Mouse (Mus musculus): Measurements from ENCODE around the gene Tbc1d22b.
A peak's percentile ranks its signal among the peaks of the same experiment; 100 is the strongest.
"Not testable (repeated sequence)": the region's sequence is repeated elsewhere in the genome, so short reads cannot be mapped to it uniquely, and the experiment has no call there.

Gene Tbc1d22b

DNA sequence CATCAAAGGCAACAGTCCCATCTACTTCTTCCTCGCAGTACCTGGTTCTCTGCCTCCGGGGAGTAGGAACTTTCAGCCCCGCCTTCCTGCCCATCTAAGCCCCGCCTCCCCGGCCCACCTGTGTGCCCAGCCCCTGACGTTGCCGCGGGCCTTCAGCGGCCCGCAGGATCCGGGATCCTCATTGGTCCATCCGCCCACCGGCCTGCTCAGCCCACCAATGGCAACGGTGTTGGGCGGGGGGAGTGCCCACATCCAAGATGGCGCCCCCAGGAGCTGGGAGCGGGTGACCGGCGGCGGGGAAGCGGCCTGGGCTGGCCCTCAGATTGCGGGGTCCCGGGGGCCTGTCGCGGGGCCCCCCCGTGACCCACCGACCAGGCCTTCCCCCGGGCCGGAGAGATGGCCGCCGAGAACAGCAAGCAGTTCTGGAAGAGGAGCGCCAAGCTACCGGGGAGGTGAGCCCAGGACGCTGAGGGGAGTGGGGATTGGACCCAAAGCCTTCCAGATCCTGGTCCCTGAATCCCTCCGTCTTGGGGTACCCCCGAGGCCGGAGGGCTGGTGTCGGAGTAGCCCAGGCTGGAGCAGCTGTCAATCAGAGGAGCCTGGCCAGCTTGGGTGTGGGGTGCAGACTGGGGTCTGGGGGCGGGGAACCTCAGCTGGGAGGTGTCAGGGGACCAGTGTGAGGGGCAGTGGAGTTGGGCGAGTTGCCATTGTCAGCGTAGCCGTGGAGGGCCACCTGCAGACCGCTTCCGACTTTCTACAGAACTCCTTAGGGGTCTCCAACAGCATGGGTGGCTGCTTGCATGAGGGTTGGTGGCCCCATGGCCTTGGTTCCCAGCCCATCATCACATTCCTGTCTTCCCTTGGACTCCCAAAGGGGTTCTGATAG lies at the start of gene Tbc1d22b, which contains the start of gene Gm17657:
TSS of gene Tbc1d22b (plus strand) at position 243 of the 886 bp plus-strand sequence.
TSS of gene Gm17657 (minus strand) at position 96 of the 886 bp plus-strand sequence.
- peak; percentile 98 for DNase-seq

DNA sequence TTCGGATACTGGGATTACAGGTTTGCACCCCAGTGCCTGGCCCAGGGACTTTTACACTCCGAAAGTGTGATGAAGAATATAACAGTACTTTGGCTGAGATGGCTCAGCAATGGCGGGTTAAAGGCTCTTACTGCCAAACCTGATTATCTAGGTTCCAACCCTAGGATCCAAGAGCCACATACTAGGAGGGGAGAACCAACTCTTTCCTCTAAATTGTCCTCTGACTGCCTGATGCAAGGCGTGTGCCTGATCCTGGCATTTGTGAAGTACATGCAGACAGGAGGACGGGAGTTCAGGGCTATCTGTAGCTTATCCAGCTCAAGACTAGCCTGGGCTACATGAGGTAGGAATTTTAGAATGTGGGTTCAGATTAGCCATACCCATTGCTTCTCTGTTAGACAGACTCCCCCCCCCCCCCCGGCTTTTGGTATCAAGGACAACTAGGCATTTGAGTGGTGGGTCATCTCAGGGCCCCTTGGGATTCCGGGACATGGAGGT lies 49.3 kb upstream of the Tbc1d22b start:
- DNase-seq: no peak

DNA sequence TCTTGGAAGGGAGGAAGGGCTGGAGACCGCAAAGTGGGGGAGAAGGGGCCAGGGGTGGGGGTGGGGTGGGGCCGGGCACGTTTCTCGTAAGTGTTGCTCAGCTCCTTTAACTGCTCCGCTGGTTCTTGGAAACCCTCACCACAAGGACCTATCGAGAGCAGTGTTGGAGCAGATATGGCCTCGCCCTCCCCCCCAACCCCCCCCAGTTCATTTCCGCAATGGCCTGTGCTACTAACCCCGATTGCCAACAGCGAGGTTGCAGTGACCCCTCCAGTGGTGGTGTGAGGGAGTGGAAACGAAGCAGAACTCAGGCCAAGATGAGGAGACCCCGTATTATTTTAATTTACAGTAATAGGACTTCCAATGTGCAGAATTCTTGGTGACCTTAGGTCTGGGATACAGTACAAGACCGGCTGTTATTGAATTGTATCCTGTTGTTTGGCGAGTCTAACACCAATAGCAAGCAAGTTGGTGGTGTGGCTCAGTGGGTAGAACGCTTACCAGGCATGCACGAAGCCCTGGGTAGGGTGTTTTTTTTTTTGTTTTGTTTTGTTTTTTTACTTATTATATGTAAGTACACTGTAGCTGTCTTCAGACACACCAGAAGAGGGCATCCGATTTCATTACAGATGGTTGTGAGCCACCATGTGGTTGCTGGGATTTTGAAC lies 48.6 kb upstream of the Tbc1d22b start:
- no peak for DNase-seq

DNA sequence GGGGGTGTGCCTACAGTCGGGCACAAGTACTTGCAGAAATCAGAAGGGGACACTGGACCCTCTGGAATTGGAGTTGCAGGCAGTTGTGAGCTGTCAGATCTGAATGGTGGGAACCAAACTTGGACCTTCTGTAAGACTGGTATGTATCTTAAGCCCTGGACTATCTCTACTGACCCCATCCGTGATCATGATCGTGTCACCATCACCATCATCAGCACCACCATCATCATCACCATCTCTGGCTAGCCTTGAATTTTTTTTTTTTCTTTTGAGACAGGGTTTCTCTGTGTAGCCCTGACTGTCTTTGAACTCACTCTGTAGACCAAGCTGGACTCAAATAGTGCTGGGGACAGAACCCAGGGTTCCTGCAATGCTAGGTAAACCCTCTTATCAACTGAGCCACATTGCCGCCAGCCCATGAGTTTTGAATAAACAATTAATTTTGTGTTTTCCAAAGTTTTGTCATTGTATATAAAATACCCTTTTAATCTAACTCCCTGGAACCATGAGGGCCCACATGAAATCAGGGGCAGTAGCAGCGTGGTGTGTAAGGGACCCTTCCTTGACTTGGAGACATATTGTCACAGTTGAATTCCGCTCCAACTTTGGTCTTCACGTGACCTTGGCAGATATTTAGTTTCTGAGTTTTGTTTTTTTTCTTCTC lies 47.4 kb upstream of the Tbc1d22b start:
- DNase-seq: no peak

DNA sequence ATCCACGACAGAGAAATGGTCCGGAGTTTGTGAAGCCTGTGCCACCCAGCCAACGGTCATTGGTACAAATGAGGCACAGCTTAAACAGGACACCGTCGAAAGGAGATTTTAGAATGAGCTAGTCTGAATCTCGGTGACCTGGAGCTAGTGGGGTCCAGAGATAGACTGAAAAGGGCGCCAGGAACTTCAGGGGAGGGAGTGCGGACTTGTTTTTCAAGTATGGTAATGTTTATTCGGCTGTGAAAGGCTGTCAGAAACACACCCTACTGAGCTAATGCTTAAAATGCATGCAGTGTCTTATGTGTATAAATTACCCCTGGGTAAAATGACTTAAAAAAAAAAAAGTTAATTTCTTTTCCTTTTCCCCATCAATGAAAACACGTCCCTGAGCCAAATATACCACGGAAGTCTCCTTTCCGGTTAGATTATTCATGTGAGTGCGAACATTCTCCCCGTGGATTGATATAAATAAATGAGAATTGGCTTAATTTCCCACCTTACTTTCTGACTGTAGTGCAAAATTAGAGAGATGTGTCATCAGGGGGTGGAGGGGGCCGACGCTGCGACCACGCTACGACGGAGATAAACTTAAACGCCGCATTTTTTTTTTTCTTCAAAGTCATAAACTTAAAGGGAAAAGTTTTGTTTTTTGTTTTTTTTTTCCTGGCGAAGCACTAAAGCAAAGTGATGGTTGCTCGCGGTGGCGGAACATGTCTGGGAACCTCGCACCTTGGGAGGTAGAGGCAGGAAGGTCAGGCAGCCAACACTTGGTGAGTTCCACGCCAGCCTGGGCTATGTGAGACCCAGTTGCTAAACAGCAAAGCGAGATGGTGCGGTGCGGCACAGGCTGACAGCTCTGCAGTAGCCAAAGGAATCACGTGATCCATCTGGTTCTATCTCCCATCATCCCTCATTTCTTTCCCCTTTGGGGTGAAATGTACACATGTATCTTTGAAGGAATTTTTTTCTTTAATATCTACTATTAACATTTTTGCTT lies 46.6 kb upstream of the Tbc1d22b start:
- no peak for DNase-seq

DNA sequence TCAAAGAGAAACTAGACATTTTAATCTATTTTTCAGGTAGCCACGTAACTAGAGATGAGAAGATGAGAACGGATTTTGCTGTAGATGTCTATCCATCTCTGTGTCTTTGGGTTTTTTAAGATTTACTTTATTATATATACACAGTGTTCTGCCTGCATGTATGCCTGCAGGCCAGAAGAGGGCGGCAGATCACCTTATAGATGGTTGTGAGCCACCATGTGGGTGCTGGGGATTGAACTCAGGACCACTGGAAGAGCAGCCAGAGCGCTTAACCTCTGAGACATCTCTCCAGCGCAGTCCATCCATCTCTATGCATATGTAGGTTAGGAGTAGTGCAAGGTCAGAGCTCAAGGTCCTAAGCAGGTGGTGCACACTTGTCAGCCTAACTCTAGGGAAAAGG lies 45.9 kb upstream of the Tbc1d22b start:
- DNase-seq: no peak

DNA sequence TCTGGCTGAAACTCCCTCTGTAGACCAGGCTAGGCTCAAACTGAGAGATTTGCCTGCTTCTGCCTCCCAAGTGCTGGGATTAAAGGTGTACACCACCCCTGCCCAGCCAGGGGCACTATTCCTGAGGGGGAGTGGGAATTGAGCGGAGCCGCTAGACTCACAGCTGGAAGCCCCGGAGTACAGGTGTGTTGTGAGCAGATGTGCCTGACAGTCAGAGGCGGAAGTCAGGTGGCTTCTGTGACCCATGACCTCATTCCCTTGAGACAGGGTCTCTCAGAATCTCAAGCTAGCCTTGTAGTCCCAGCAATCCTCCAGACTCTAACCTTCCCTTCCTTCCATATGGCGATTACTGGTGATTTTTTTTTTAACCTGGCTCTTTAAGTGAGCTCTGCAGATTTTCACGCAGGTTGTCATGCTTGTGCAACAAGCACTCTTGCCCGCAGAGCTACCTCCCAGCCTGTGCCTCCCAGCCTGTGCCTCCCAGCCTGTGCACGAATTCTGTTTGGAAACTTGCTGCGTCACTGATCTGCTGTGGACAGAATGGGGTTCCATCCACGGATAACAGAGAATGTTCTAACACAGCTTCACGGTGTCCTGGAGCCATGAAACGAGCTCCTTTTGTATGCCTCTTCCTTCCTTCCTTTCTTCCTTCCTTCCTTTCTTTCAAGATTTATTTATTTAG lies 40.5 kb upstream of the Tbc1d22b start:
- DNase-seq: no peak

DNA sequence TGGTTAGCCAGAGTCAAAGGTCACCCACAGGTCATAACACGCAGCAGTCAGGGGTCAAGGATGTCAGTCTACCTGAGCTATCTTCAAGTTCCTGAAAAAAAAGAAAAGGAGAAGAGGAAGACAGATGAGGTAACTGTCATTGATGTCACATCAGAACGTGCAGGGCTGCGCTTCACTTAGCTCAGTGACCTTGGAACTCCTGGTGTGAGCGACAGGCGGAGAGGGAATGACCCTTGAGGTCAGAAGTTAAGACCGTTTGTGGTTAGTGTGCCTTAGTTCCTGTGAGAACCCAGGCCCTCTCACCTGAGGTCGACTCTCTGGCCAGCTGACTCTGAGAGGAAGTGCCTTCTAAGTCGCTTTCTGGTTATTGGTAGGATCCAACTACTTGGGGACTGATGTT lies 38.9 kb upstream of the Tbc1d22b start:
- no peak for DNase-seq

DNA sequence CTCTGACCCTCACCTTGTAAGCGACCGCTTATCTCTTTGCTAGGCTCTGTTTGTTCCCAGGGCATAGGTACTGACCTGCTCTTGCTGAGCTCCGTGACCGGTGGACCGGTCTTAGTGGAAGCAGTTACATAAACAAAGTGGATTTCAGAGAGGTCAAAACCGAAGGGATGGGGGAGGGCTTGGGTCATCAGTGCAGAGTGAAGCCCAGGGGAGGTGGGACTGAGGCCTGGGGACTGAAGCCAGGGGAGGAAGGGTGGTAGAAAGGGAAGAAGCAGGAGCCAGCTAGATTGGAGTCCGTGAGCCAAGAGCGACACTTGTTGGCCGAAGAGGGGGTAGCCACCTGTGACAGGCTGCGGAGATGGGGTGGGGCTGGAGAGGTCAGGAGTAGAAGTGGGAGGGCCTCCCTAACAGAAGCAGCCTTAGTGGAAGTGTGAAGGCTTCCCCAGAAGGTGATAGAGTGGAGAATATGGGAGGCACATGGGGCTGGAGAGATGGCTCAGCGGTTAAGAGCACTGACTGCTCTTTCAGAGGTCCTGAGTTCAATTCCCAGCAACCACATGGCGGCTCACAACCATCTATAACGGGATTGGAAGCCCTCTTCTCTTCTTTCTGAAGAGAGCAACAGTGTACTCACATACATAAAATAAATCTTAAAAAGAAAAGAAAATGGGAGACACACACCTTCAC lies 36.4 kb upstream of the Tbc1d22b start:
- no peak for DNase-seq

DNA sequence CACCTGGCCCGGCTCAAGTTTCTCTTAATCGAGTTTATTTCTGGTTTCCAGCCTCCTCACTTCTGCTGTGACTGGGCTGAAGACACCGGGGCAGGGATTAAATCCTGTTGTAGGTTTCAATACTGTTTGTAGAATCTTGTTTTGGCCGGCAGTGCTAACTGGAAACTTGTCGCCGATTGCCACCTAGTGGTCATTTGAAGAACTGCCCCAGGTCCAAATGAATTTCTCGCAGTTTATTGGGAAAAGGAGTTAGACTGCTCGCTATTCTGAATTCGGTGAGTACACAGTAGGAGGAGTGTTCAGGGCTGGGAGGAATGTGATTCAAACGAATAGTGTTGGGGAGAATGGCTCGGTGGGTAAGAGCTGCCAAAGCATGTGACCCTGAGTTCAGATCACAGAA lies 35.1 kb upstream of the Tbc1d22b start:
- DNase-seq: peak; percentile 80

DNA sequence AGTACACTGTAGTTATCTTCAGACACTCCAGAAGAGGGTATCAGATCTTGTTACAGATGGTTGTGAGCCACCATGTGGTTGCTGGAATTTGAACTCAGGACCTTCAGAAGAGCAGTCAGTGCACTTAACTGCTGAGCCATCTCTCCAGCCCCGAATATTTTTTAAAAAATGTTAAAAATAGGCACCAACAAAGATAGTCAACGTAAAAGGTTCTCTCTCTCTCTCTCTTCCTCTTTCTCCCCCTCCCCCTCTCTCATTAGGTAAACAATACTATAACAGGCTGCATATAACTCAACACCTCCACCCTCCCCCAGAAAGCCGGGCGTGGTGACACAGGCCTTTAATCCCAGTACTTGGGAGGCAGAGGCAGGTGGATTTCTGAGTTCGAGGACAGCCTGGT lies 30.9 kb upstream of the Tbc1d22b start:
- DNase-seq: not testable (repeated sequence)

DNA sequence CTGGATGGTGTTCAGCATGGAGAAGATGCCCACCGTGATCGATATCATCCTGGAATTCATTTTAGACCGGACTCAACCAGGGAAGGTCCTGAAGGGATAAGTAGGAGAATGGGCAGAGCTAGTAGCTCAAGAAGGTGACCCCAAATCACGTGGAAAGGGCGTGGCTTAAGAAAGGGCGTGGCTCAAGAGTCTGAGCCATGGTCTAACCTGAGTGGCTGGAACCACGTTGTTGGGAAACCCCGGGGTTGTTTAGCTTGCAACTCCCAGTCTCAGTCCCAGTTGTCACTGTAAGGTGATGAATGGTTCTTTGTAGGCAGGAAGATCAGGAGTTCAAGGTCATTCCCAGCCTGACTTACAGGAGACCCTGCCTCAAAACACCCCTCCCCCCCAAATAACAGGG lies 29.9 kb upstream of the Tbc1d22b start:
- no peak for DNase-seq

DNA sequence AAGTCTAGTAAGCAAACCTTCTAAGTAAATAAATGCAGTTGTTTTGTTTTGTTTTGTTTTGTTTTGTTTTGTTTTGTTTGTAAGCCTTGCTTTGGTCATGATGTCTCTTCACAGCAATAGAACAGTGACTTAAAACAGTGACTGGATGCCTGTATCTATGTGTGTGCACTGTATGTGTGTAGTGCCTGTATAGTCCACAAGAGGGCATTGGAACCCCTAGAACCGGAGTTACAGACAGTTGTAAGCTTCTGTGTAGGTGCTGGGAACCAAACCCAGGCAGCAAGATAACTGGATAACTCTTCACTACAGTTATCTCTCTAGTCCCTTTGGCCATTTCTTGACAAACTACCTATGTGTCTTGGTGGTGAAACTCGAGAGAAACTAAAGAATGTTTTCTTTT lies 24.0 kb upstream of the Tbc1d22b start:
- no peak for DNase-seq

DNA sequence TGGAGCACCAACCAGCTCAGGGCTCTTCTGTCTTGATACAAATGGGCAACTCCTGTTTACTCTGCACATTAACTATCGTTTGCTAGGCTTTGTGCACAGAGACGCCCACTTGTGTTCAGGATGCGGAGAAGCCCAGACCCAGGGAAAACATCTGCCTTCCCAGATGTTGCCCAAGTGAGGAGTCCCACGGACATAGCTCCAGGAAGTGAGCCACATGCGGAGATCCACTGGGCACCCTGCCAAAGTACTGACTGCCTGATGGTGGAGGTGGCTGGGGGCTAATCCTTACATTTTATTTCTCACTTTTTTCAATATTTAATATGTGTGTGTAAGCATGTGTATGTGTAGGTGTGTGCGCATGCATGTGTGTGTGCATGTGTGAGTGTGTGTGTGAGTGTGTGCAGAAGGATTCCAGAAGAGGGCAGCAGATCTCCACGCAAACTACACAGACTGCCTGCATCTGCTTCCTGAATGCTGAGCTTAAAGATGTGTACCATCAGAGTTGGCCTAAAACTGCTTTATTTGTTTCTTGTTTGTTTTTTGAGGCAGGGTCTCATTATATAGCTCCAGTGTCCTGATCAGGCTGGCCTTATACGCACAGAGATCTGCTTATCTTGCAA lies 20.9 kb upstream of the Tbc1d22b start:
- DNase-seq: no peak

DNA sequence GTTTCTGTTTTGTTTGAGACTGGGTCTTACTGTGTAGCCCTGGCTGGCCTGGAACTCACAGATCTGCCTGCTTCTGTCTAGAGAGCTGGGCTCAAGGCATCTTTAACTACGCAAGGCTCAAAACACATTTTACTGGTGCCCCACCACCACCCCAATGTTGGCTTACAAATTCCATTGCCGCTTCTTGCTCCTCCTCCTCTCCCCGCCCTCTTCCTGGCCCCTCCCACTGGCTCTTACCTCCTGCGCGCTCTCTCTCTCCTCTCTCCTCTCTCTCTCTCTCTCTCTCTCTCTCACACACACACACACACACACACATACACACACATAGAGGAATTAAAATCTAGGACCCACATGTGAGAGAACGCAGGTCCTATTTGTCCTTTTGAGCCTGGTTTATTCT lies 19.1 kb upstream of the Tbc1d22b start:
- DNase-seq: no peak

DNA sequence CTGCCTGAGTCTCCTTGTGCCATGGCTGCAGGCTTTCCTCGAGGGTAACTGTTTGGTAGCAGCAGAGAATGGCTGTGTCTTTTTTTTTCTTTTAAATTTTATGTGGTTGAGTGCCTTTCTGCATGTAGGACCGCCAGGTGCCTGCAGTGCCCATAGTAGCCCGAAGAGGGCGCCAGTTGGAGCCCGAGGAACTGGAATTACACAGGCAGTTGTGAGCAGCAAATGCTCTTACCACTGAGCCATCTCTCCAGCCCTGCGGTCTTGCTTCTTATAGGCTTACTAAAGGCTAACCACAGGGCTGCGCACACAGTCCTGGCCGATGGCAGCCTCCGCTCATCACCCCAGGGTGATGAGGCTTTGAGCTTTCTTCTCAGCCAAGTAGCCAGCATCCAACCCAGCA lies 18.3 kb upstream of the Tbc1d22b start:
- DNase-seq: no peak

DNA sequence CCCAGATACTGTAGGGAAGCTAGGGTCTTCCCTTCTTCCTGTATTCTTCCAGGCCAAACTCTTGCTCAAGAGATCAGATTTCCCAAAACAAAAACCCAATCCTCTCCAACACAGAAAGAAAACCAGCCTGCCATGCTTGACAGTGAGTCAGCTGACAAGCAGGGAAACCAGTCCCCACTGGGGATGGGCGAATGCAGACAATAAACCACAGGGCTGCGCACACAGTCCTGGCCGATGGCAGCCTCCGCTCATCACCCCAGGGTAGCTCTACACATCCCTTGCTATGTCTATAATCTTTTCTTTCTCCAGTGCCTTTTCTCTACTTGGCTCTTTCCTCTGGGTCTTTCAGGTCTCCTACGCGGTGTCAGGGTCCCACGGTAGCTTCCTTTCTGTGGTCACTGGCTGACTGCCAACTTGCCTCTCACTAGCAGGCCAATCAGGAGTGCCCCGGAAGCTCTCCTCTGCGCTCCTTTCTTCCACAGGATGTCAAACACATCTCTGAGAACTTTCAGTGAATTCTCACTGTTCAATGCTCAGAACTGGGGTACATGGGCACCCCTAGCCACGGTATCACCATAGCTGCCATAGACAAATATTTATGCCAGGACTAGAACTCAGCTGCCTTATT lies 17.7 kb upstream of the Tbc1d22b start:
- DNase-seq: no peak

DNA sequence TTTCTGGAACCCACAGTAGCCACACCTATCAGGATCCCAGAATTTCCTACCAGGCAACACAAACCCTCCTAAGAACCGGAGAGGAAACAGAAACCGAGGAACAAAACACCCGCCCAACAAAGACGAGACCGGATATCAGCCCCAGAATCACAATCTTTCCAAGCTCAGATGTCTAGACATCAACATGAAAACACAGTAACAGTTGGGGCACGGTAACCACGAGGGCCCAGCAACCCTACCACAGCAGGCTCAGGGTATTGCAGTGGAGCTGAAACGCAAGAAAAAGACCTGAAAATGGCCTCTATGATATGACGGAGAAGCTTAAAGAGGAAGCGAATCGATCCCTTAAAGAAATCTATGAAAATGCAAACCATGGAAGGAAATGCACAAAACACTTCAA lies 15.7 kb upstream of the Tbc1d22b start:
- DNase-seq: no peak

DNA sequence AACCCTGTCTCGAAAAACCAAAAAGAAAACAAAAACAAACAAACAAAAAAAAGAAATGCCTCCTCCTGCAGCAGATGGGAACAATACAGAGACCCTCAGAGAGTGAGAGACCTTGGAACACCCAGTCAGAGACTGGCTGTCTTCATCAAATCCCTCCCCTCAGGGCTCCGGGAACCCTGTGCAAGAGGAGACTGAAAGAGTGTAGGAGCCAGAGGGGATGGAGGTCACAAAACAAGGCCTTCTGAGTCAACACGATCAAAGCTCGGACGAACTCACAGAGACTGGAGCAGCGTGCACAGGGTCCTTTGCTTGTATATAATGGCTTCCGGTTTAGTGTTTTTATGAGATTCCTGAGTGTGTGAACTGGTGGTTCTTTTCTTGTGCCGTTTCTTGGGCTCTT lies 9.2 kb upstream of the Tbc1d22b start:
- DNase-seq: no peak

DNA sequence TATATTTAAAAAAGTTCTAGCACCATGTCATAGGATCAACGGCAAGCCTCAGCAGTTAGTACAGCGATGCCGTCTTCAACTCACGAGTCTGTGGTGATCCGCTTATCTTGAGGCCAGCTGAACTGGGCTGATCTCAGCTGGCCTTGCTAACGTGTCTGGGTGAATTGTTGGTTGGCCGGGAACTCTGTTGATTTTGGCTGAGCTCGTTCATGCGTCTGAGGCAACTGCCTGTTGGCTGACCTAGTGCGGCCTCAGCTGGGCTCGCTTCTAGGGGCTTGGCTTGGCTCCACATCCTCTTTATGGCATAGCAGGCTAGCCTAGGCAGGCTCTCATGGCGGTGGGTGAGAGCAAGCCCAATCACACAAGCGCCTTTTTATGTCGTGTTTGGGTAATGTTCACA lies 8.2 kb upstream of the Tbc1d22b start:
- no peak for DNase-seq
